Mouse (Mus musculus) left cerebral cortex, postnatal 14 days (tissue): Measurements from ENCODE around the gene Fbn1. TPM values are rescaled to one million over a fixed set of nuclear protein-coding genes. Genes with fewer than 3 reads are reported as not detected.

Source experiments
- DNase-seq, 2 experiments: peaks; one replicate each; pipeline ENCODE4 v3.0.0; 2021 to 2022; ENCODE audit warnings: low spot score in 2 of 2, mixed read lengths in 1 of 2
- intact Hi-C: fragments of 180-260 bp; cut with DNase I; formaldehyde crosslinking; loops from one replicate; pipeline ENCODE4 v1.15.1; 2025
- total RNA-seq, 2 experiments: library from RNA; stranded (reverse); gene quantifications; 2 replicates each; pipeline ENCODE4 v1.2.3; 2021

Gene Fbn1
- total RNA-seq, 2 experiments from 2014 or later: 5.8 to 7.3 TPM

GRCm38 (mm10) chr2:125416541-125417245, 91.1 kb downstream of the Fbn1 start:
- no peak for DNase-seq
- intact Hi-C loops: no loop called here

GRCm38 (mm10) chr2:125412351-125412750, 95.4 kb downstream of the Fbn1 start:
- intact Hi-C loops: no loop called here
- DNase-seq: no peak

GRCm38 (mm10) chr2:125411777-125412176, 96.0 kb downstream of the Fbn1 start:
- no peak for DNase-seq
- intact Hi-C loops: no loop called here

- intact Hi-C loops: no loop called here
- no peak for DNase-seq
Observed at GRCm38 (mm10) chr2:125404509-125405105, 103.2 kb downstream of the Fbn1 start.

GRCm38 (mm10) chr2:125402276-125402675, 105.5 kb downstream of the Fbn1 start:
- intact Hi-C loops: no loop called here
- DNase-seq: no peak

- DNase-seq: no peak
- intact Hi-C loops: no loop called here
Observed at GRCm38 (mm10) chr2:125400121-125400520, 107.7 kb downstream of the Fbn1 start.

- DNase-seq: peak in 1 of 2 experiments; percentile 9
- intact Hi-C loops: no loop called here
Observed at GRCm38 (mm10) chr2:125397796-125398195, 110.0 kb downstream of the Fbn1 start.

- intact Hi-C loops: no loop called here
- DNase-seq: no peak
Observed at GRCm38 (mm10) chr2:125394428-125395101, 113.2 kb downstream of the Fbn1 start.

- intact Hi-C loops: no loop called here
- DNase-seq: no peak
Observed at GRCm38 (mm10) chr2:125391582-125391981, 116.2 kb downstream of the Fbn1 start.

- DNase-seq: no peak
- intact Hi-C loops: no loop called here
Observed at GRCm38 (mm10) chr2:125389796-125390195, 118.0 kb downstream of the Fbn1 start.

- intact Hi-C loops: no loop called here
- DNase-seq: no peak
Observed at GRCm38 (mm10) chr2:125386221-125386965, 121.4 kb downstream of the Fbn1 start.

GRCm38 (mm10) chr2:125384941-125385340, 122.9 kb downstream of the Fbn1 start:
- intact Hi-C loops: no loop called here
- no peak for DNase-seq

- intact Hi-C loops: no loop called here
- no peak for DNase-seq
Observed at GRCm38 (mm10) chr2:125384415-125384814, 123.4 kb downstream of the Fbn1 start.

- DNase-seq: no peak
- intact Hi-C loops: no loop called here
Observed at GRCm38 (mm10) chr2:125383273-125383641, 124.5 kb downstream of the Fbn1 start.

GRCm38 (mm10) chr2:125382613-125383272, 125.0 kb downstream of the Fbn1 start:
- intact Hi-C loops: no loop called here
- no peak for DNase-seq

- intact Hi-C loops: no loop called here
- no peak for DNase-seq
Observed at GRCm38 (mm10) chr2:125380086-125380485, 127.7 kb downstream of the Fbn1 start.

- no peak for DNase-seq
Observed at GRCm38 (mm10) chr2:125379206-125379605, 128.6 kb downstream of the Fbn1 start.

GRCm38 (mm10) chr2:125375926-125376325, 131.9 kb downstream of the Fbn1 start:
- intact Hi-C loops: no loop called here
- DNase-seq: no peak

More at GRCm38 (mm10) chr2:125379206-125379605, 128.6 kb downstream of the Fbn1 start:
- intact Hi-C loops: no loop called here

GRCm38 (mm10) chr2:125375301-125375700, 132.5 kb downstream of the Fbn1 start:
- intact Hi-C loops: no loop called here

GRCm38 (mm10) chr2:125369666-125370065, 138.1 kb downstream of the Fbn1 start:
- DNase-seq: no peak
- intact Hi-C loops: no loop called here

More at GRCm38 (mm10) chr2:125375301-125375700, 132.5 kb downstream of the Fbn1 start:
- no peak for DNase-seq
